In the genomic region with DNA sequence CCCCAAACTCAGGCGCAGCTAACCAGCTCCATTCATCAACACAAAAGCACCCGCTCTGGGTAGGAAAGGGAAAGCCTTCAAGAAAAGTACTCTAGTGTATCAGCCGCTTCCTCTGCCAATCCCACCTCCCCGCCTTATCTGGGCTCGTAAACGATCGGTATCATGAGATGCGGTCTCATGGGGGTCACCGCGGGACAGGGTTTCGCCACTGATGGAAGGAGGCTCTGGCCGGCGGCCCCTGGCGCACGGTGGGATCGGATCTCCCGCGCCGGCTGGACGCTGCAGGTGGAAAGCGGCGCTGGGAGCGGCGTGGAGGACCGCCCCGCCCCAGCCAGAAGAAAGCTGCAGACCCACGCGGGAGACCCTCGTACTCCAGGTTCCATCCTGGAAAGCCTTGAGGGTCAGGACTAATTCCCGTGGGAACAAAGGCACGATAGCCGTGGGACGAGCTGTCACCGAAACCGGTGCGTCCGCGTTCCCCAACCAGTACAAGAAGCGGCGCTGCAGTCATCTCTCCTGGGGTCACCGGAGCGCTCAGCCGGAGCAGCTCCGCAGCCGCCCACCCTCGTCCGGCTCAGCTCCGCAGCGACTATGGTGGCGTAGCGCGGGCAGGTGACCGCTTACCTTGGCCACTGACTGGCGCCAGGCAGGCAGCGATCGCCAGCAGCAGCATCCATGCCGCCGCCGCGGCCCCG, we compare ENCODE assay signal across 8 mouse cellular contexts. TPM values are rescaled to one million over a fixed set of nuclear protein-coding genes. Genes with fewer than 3 reads are reported as not detected.
DNase-seq lines count a peak whose midpoint lies in the region; ATAC-seq and TF ChIP-seq lines count a peak whose summit lies in the region.

No protein-coding gene starts in this region.

- no peaks in the 10 kb centered on the region for H3K36me3 ChIP-seq in kidney, postnatal 0 days (ENCODE audit: insufficient read depth, low read length)
- H3K36me3 ChIP-seq in forebrain, embryonic 14.5 days (ENCODE audit: control insufficient read depth, insufficient read depth, low read length), result no peaks in the 10 kb centered on the region
- no peaks in the 10 kb centered on the region for H3K36me3 ChIP-seq in limb, embryonic 13.5 days
- no peaks in the 10 kb centered on the region for H3K36me3 ChIP-seq in neural tube, embryonic 14.5 days (ENCODE audit: control insufficient read depth, insufficient read depth, low read length)

- no peaks in the 10 kb centered on the region for H3K9me3 ChIP-seq in kidney, postnatal 0 days (replicated peaks; ENCODE audit: low read length)
- no peaks in the 10 kb centered on the region for H3K9me3 ChIP-seq in forebrain, embryonic 14.5 days (replicated peaks; ENCODE audit: control insufficient read depth, low read length)
- no peaks in the 10 kb centered on the region for H3K9me3 ChIP-seq in limb, embryonic 13.5 days
- no peaks in the 10 kb centered on the region for H3K9me3 ChIP-seq in neural tube, embryonic 14.5 days (ENCODE audit: control insufficient read depth, low read length)

- H3K27me3 ChIP-seq in kidney, postnatal 0 days (ENCODE audit: insufficient read depth, low read length), result peaks cover 19% of the 10 kb centered on the region; the same call in 1 of the 2 replicates
- peaks cover 43% of the 10 kb centered on the region for H3K27me3 ChIP-seq in forebrain, embryonic 14.5 days (replicated peaks; ENCODE audit: control insufficient read depth, insufficient read depth, low read length)
- H3K27me3 ChIP-seq in limb, embryonic 13.5 days, result peaks cover 85% of the 10 kb centered on the region
- H3K27me3 ChIP-seq in neural tube, embryonic 14.5 days (ENCODE audit: control insufficient read depth, insufficient read depth, low read length), result peaks cover 12% of the 10 kb centered on the region; the same call in 1 of the 2 replicates

- H3K9ac ChIP-seq in kidney, postnatal 0 days (ENCODE audit: low read depth, low read length), result peak overlapping the region; percentile 59
- peak overlapping the region; percentile 59 for H3K9ac ChIP-seq in forebrain, embryonic 14.5 days (ENCODE audit: low read length)
- peak overlapping the region; percentile 58 for H3K9ac ChIP-seq in limb, embryonic 13.5 days
- peak overlapping the region; percentile 39 for H3K9ac ChIP-seq in neural tube, embryonic 14.5 days (replicated peaks; ENCODE audit: low read depth, low read length)

- ATAC-seq in kidney, postnatal 0 days (replicated peaks; ENCODE audit: low FRiP score, low read depth), result peak; percentile 22
- peak; percentile 72 for ATAC-seq in forebrain, embryonic 14.5 days
- peak; percentile 28; the same call in 1 of the 2 replicates for ATAC-seq in limb, embryonic 13.5 days (ENCODE audit: low FRiP score, low read depth)
- ATAC-seq in neural tube, embryonic 14.5 days (ENCODE audit: low read depth), result peak; percentile 53

- peaks cover 20% of the 10 kb centered on the region; the same call in 1 of the 2 replicates for H3K4me1 ChIP-seq in kidney, postnatal 0 days (replicated peaks; ENCODE audit: insufficient read depth, low read length)
- H3K4me1 ChIP-seq in bone marrow macrophage, adult 2 months (ENCODE audit: control insufficient read depth, insufficient read depth, low read length), result peaks cover 2% of the 10 kb centered on the region; the same call in 1 of the 2 replicates
- H3K4me1 ChIP-seq in forebrain, embryonic 14.5 days (ENCODE audit: control insufficient read depth, insufficient read depth, low read length), result peaks cover 10% of the 10 kb centered on the region; the same call in 1 of the 2 replicates
- peaks cover 31% of the 10 kb centered on the region for H3K4me1 ChIP-seq in limb, embryonic 13.5 days
- peaks cover 17% of the 10 kb centered on the region; the same call in 1 of the 2 replicates for H3K4me1 ChIP-seq in neural tube, embryonic 14.5 days (ENCODE audit: control insufficient read depth, insufficient read depth, low read length)

- H3K4me2 ChIP-seq in kidney, postnatal 0 days (ENCODE audit: low read length), result peak overlapping the region; percentile 96
- peak overlapping the region; percentile 99 for H3K4me2 ChIP-seq in forebrain, embryonic 14.5 days (ENCODE audit: low read length)
- H3K4me2 ChIP-seq in limb, embryonic 13.5 days (replicated peaks), result peak overlapping the region; percentile 100
- H3K4me2 ChIP-seq in neural tube, embryonic 14.5 days (ENCODE audit: low read depth, low read length), result peak overlapping the region; percentile 85

- no peak for TF ChIP-seq POLR2A in bone marrow macrophage, adult 2 months (IDR thresholded peaks at IDR 0.05; ENCODE audit: borderline replicate concordance, low read depth, low read length)

- DNase-seq in kidney, postnatal 0 days (ENCODE audit: low spot score), result peak; percentile 28
- DNase-seq in kidney, adult 18-20 months, result no peak
- DNase-seq in forebrain, embryonic 14.5 days (ENCODE audit: low spot score), result peak; percentile 53
- no peak for DNase-seq in cerebellum, adult 9-11 months
- no peak for DNase-seq in left cerebral cortex, adult 9 months (ENCODE audit: low spot score in 2 of 2)

- no peak for TF ChIP-seq CTCF in kidney, postnatal 0 days (IDR thresholded peaks at IDR 0.05; ENCODE audit: low read depth)
- no peak for TF ChIP-seq CTCF in bone marrow macrophage, adult 2 months (IDR thresholded peaks at IDR 0.05; ENCODE audit: low read depth, low read length)

- peak overlapping the region; percentile 65 for H3K27ac ChIP-seq in kidney, postnatal 0 days
- H3K27ac ChIP-seq in bone marrow macrophage, adult 2 months (ENCODE audit: insufficient read depth, low read depth, low read length), result no peak overlapping the region
- H3K27ac ChIP-seq in forebrain, embryonic 14.5 days (ENCODE audit: low read depth, low read length), result no peak overlapping the region
- no peak overlapping the region for H3K27ac ChIP-seq in limb, embryonic 13.5 days
- H3K27ac ChIP-seq in neural tube, embryonic 14.5 days (ENCODE audit: low read depth, low read length), result no peak overlapping the region

- under 1% methylated on average over 59 of the region's 61 CpGs for WGBS in kidney, postnatal 0 days
- under 1% methylated on average over 56 of the region's 61 CpGs for WGBS in forebrain, embryonic 14.5 days
- under 1% methylated on average over 61 of the region's 61 CpGs for WGBS in limb, embryonic 13.5 days
- 0% methylated on average over 61 of the region's 61 CpGs for WGBS in neural tube, embryonic 14.5 days

- peak overlapping the region; percentile 61 for H3K4me3 ChIP-seq in kidney, postnatal 0 days (replicated peaks; ENCODE audit: low read depth, low read length)
- H3K4me3 ChIP-seq in bone marrow macrophage, adult 2 months (ENCODE audit: insufficient read depth, low read length), result peak overlapping the region; percentile 60
- H3K4me3 ChIP-seq in forebrain, embryonic 14.5 days (ENCODE audit: low read depth, low read length), result peak overlapping the region; percentile 65
- H3K4me3 ChIP-seq in limb, embryonic 13.5 days, result peak overlapping the region; percentile 61
- peak overlapping the region; percentile 54 for H3K4me3 ChIP-seq in neural tube, embryonic 14.5 days (ENCODE audit: low read depth, low read length)

RNA-seq across cellular contexts. Expression of a gene that starts 0.5 kb away (rescaled TPM):
- 37.5 TPM in 2 replicates for polyA plus RNA-seq in kidney, postnatal 0 days (2015; fragmentation: Nextera tagmentation; extraction: Ambion mirVana)
- polyA plus RNA-seq in bone marrow macrophage, adult 2 months (2012; ENCODE audit: insufficient read depth, insufficient read length, missing spikeins), result not detected in 2 replicates
- polyA plus RNA-seq in forebrain, embryonic 14.5 days (2014; fragmentation: Nextera tagmentation; extraction: Ambion mirVana), result 0.66 and 0.74 TPM in 2 replicates
- 0.04 TPM in 1 of 2 replicates, not detected in the other for polyA plus RNA-seq in limb, embryonic 13.5 days (2015; fragmentation: Nextera tagmentation; extraction: Ambion mirVana)
- 0.90 and 1.8 TPM in 2 replicates for polyA plus RNA-seq in neural tube, embryonic 14.5 days (2014; fragmentation: Nextera tagmentation; extraction: Ambion mirVana)

Comparison
In these comparisons a context has a peak if more than half of its experiments do, and no peak if none do; other contexts are left out.
1. DNase-seq: peak in kidney, postnatal 0 days (single experiment) and forebrain, embryonic 14.5 days (single experiment); none in kidney, adult 18-20 months (single experiment), cerebellum, adult 9-11 months (single experiment) and left cerebral cortex, adult 9 months (0 of 2).
2. ATAC-seq: peak in every context shown above with its lines; median percentile 72 in forebrain, embryonic 14.5 days; 53 in neural tube, embryonic 14.5 days; 28 in limb, embryonic 13.5 days; 22 in kidney, postnatal 0 days.
3. RNA of a gene that starts 0.5 kb away (polyA plus RNA-seq): 37.5 TPM in kidney, postnatal 0 days; 0.90 to 1.8 TPM in neural tube, embryonic 14.5 days, 0.66 to 0.74 TPM in forebrain, embryonic 14.5 days, not detected in bone marrow macrophage, adult 2 months and 0.04 TPM in limb, embryonic 13.5 days; every median in the first group is over 10 times any median in the second.
4. Peak in every context shown above with its lines, with median percentiles within 50 percentile points of each other: H3K4me2 ChIP-seq, H3K4me3 ChIP-seq and H3K9ac ChIP-seq.